Mouse (Mus musculus): ENCODE data around the gene Lyrm4.

DNA sequence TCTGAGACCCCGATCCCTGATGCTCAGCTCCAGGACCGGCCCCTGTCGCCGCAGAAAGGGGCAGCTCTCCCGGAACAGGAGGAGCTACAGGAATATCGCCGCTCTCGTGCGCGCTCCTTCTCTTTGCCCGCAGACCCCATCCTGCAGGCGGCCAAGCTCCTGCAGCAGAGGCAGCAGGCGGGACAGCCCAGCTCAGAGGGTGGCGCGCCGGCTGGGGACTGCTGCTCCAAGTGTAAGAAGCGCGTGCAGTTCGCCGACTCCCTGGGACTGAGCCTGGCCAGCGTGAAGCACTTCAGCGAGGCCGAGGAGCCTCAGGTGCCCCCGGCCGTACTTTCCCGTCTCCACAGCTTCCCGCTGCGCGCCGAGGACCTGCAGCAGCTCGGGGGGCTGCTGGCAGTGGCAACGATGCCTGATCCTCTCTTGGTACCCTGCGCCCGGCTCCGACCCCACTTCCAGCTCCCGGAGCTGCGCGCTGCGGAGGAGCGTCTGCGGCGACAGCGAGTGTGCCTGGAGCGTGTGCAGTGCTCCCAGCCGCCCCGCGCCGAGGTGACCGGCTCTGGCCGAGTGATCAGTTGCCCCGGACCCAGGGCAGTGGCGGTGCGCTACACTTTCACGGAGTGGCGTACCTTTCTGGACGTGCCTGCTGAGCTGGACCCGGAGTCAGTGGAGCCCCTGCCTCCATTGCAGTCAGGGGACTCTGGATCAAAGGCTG is 148.5 kb downstream of the Lyrm4 start:
- no peak for TF ChIP-seq CTCF (IDR thresholded peaks at IDR 0.05; ENCODE audit: insufficient read depth, low read depth, low read length)
- no peak for TF ChIP-seq POLR2A (IDR thresholded peaks at IDR 0.05; ENCODE audit: insufficient read depth, low read depth, low read length)
